Mouse (Mus musculus): ENCODE data around the gene Gm36028.

GRCm38 (mm10) chr16:37879750-37880419 is 18.9 kb upstream of the Gm36028 start:
- TF ChIP-seq CTCF (IDR thresholded peaks at IDR 0.05; ENCODE audit: low read depth, low read length) (no peak), POLR2A (IDR thresholded peaks at IDR 0.05; ENCODE audit: borderline replicate concordance, low read depth, low read length) (no peak)
